Mouse (Mus musculus): ENCODE measurements at regions not wholly inside any gene's neighbourhood (a gene's known extent, or its start where the extent isn't known, plus 50 kb on each side); places are given as distances from the start of the nearest gene placed in this dataset.
"Not testable (repeated sequence)": the region's sequence is repeated elsewhere in the genome, so short reads cannot be mapped to it uniquely, and the experiment has no call there.

GRCm38 (mm10) chr4:4556126-4556525, 237.0 kb downstream of the Impad1 start:
- DNase-seq = no peak

GRCm38 (mm10) chr4:4550301-4550700, 242.9 kb downstream of the Impad1 start:
- no peak for DNase-seq

GRCm38 (mm10) chr4:4549893-4550292, 243.3 kb downstream of the Impad1 start:
- no peak for DNase-seq

DNA sequence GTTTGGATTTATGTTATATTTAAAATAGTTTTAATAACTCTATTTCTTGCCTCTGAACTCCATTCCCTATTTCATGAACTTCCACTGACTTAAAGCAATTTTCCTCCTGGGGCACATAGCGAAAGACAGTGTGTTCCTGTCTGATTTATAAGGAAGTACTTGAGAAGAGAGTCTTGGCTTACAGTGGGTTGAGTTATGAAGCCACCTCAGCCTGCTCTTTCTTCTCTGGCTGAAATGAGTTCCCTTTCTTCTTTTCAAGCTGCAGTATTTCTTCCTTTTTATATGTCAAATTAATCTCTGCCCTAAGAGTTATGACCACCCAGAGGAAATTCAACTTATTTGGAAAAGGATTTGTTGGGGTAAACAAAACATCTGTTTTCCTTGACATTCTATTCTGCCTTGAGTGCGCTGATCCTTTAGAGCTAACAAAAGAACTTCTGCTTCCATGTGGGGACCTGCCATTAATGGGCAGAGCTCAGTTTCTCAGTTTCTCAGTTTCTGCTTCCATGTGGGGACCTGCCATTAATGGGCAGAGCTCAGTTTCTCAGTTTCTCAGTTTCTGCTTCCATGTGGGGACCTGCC, 255.9 kb downstream of the Impad1 start:
- DNase-seq = no peak

- no peak for DNase-seq
Measured at GRCm38 (mm10) chr4:4532196-4532595, 261.0 kb downstream of the Impad1 start.

DNA sequence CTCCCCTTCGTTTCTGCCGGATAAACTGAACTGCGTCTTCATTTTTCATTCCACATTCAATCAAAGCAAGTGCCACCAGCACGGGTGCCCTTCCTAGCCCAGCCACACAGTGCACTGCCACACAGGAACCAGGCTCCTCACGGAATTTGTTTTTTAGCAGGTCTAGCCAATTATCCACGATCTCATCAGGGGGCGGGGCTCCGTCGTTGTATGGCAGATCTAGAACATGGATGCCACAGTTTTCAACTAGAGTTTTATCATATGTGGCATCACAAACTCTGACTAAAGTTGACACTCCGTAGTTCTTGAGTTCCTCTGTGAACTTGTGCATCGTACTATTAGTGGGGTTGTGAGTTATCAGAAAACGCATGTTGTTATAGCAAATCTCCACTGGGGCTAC, 264.8 kb downstream of the Impad1 start:
- DNase-seq = no peak

- DNase-seq = peak; percentile 20
Measured at GRCm38 (mm10) chr4:4521757-4522156, 271.4 kb downstream of the Impad1 start.

- DNase-seq = no peak
Measured at GRCm38 (mm10) chr4:4518741-4519140, 274.4 kb downstream of the Impad1 start.

- no peak for DNase-seq
Measured at GRCm38 (mm10) chr4:4513351-4513750, 279.8 kb downstream of the Impad1 start.

DNA sequence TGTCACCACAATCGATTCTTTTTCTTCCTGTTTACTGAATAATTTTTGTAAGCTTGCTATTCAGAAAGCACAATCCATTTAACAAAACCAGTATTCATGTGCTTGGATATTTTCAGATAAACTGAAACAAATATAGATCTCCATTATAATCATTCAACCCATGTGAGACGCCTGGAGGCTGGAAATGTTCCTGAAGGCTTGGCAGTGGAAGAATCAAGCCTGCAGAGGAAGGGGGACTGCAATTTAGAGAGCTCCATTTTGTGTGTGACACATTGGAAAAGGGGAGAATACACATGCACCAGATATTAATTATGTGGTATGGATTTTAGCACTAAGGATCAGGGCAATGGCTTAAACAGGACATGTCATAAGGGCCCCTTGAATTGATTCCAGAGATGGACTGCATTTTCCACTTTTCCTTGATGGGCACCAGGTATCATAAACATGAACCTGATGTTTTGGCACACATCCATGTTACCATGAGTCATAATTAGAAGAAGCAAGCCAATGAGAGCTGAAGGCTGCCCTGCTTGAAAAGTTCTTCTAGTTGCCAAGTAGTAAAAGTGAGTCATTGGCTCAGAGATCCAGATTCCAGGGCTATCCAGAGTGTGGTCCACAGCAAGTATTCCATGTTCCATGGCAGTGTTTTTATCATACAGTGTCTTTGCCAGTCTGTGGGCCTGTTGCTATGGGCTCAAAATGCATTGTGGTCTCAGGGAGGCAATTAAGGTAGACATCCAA, 282.8 kb downstream of the Impad1 start:
- DNase-seq = no peak

- DNase-seq = no peak
Measured at GRCm38 (mm10) chr4:4509296-4509695, 283.9 kb downstream of the Impad1 start.

DNA sequence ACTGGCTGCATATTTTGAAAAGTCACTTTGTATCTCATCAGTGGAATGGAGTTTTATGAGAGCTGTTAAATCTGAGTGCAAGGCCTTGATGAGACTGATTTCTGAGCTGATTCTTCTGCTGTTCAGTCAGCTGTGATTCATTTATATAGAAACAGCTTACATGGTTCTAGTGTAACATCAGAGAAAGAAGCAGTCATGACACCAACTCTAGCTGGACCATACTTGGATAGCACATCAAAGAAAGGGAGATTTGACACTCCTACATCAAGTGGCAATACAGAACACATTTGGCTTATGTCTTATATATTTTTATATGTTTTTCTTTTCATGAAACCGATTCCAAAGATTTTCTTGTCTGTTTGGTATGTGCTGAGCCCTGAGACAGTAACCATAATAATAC, 296.0 kb downstream of the Impad1 start:
- no peak for DNase-seq

- DNase-seq = no peak
Measured at GRCm38 (mm10) chr4:4496181-4496580, 297.0 kb downstream of the Impad1 start.

DNA sequence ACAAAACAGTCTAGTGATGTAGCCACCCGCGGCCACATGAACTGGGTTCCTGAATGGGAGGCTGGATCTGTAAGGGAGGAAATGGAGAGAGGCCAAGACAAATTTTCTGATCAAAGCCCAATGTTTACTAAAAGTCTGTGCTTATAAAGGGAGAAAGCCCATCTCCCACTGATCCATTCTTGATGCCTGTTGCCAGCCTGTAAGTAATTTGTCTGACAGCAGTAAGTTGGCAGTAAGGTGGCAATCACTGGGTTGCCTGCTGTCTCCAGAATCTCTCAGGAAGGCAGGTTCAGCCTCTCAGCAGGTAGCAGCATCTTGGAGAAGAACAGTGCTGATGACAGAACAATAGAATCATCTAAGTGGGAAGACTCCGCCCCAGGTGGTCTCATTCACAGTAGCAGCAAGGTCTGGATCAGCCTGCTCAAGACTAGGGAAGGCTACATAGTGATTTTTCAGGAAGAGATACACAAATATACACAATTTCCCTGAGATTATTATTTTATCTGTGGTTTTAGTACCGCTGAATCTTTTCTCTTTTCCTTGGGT, 327.9 kb downstream of the Impad1 start:
- no peak for DNase-seq

DNA sequence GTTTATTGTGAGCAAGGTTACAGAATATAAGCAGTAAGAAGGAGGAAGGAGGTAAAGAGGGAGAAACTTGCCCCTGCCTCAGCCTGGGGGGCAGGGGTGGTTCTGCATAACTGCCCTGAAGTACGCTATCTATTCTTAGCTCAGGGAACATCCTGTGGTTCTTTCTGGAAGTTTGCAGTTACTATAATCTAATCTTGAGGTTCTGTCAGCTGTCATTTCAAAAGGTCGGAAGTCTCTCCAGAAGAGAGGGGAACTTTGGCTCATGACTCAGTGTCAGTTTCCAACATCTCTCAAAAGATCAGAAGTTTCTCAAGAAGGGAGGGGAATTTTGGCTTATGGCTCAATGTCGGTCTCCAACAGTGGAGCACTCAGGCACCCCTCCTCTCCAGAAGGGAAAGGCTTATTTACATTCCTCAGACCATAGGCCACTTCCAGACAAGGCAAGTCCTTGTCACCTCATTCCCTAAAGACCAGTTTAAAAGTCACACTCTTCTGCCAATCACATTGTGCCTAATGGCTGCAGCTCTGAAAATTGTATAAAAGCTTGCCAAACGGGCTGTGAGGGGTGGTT, 328.9 kb downstream of the Impad1 start:
- no peak for DNase-seq

GRCm38 (mm10) chr4:4459258-4459657, 333.9 kb downstream of the Impad1 start:
- DNase-seq = no peak

- no peak for DNase-seq
Measured at GRCm38 (mm10) chr4:4450104-4450503, 343.1 kb downstream of the Impad1 start.

DNA sequence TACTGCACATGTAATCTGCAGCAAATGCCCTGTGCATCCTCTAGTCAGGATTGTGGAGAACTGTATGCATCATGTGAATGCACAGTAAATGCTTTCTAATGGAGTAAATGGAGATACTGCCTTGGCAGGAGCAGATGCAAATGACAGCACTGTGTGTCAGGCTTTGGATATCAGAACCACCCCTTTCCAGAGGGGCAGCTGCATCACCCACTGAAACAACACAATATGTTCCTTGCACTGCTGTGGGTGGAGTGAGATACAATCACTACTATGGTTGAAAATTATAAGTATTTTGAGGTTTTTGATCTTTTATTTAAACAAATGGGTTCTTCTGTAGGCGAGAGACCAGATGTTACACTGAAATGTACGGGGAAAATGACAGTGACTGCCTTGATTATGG, 350.5 kb downstream of the Impad1 start:
- no peak for DNase-seq

- DNase-seq = no peak
Measured at GRCm38 (mm10) chr4:4437559-4437958, 355.6 kb downstream of the Impad1 start.

DNA sequence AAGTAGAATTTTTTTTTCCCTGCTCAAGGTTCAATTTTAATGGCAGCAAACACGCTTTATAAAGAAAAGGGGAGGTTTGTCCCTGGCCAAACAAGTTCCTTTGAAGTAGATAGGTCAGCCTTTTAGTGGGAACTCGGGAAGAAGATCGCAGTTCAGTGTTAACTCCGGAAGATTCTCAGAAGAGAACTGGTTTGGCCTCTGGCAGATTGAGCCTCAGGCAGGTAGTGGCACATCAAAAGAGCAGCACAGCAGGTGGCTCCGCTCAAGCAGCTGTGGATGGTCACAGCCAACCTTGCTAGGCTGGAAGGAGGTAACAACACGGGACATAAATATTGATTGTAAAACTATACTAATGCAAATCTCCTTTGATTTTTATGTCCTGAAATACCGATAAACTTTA, 347.2 kb upstream of the Sdr16c6 start:
- DNase-seq = not testable (repeated sequence)

GRCm38 (mm10) chr4:4403812-4404211, 326.5 kb upstream of the Sdr16c6 start:
- no peak for DNase-seq

DNA sequence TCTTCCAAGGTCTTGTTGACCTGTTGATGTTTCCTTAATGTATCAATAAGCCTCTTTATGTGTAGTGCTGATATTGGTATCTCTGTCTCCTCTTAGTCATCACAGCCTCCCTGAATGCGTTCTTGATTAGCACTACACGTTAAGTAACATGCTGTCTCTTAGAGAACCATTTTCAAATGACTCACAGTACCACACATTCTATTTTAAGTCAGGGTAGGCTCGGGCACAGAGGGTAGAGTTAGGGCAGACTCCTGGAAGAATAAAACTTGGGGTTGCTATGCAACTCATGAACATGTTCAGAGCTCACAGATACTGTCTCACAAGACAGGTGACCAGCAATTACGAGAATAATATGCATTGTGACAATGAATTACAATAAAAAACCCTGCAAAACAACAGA, 320.1 kb upstream of the Sdr16c6 start:
- no peak for DNase-seq

GRCm38 (mm10) chr4:4380024-4380590, 302.8 kb upstream of the Sdr16c6 start:
- DNase-seq = no peak

DNA sequence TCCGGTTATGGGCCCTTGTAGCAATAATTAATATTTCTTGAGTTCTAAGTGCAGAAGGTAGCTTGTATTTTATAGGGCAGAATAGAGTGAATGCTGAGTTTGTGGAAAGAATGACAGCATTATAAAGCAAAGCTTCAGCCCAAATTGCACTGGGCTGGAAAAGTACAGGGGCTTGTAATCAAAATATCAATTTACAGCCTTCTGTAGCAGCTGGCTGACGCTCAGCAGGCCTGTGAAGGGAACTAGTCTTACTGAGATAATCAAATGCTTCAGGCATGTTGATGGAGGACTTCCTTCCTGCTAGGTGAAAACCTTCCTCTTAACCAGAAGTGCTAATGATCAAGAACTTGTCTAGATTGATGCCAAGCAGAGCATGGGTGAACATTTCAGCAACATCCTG, 257.9 kb upstream of the Sdr16c6 start:
- DNase-seq = no peak
